Mouse (Mus musculus): ENCODE measurements around the gene Atpaf2.

DNA sequence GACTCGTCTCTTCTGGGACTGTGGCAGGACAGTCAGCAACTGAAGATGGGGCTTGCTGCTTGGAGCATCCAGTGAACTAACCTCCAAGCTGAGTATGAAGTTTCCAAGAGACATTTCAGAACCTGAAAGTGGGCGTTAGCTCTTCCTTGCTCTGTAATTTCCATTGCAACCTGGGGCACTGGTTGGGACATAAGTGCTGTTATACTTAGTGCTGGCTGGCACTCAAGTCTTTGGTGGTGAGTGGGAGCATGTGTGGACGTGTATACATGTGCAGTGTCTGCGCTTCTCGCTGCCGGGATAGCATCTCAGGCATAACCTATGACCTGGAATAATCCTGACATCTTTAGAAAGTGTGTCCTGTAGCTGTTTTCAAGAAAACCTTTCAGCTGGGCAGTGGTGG is 26.9 kb downstream of the Atpaf2 start:
- no peak for TF ChIP-seq EP300 (IDR thresholded peaks at IDR 0.05; ENCODE audit: low read depth)
- no peak for TF ChIP-seq CTCF (IDR thresholded peaks at IDR 0.05; ENCODE audit: low read depth)

Data from heart, postnatal 0 days (tissue).